Mouse (Mus musculus): ENCODE measurements around the gene Larp1b. TPM values are rescaled to one million over a fixed set of nuclear protein-coding genes. Genes with fewer than 3 reads are reported as not detected.
A peak's percentile ranks its signal among the peaks of the same experiment; 100 is the strongest.

The Larp1b gene
- polyA plus RNA-seq, 1 experiment from 2014 or later: 3.7 TPM

- Histone ChIP-seq H3K4me2 (ENCODE audit: low read depth) (no peak overlapping the region), H3K27ac (ENCODE audit: low read depth, low read length) (no peak overlapping the region), H3K36me3 (ENCODE audit: control insufficient read depth, insufficient read depth, low read length) (no peaks in the 10 kb centered on the region), H3K4me3 (ENCODE audit: low read depth, low read length) (no peak overlapping the region), H3K27me3 (ENCODE audit: control insufficient read depth, insufficient read depth, low read length) (no peaks in the 10 kb centered on the region), H3K9me3 (ENCODE audit: control insufficient read depth, low read length) (no peaks in the 10 kb centered on the region), H3K4me1 (ENCODE audit: control insufficient read depth, insufficient read depth, low read length) (no peaks in the 10 kb centered on the region), H3K9ac (ENCODE audit: low read length) (no peak overlapping the region)
- ATAC-seq (ENCODE audit: insufficient read depth, low FRiP score, low TSS enrichment): no peak
- no peak for DNase-seq (ENCODE audit: low spot score)
- 94% methylated on average over 3 of the region's 3 CpGs for WGBS
Measured at GRCm38 (mm10) chr3:41061831-41062565, 112.4 kb downstream of the Larp1b start.

- no peaks in the 10 kb centered on the region for H3K4me1 ChIP-seq (ENCODE audit: control insufficient read depth, insufficient read depth, low read length)
- H3K27ac ChIP-seq (ENCODE audit: low read depth, low read length): no peak overlapping the region
- H3K4me2 ChIP-seq (ENCODE audit: low read depth): no peak overlapping the region
- H3K4me3 ChIP-seq (ENCODE audit: low read depth, low read length): no peak overlapping the region
- no peak overlapping the region for H3K9ac ChIP-seq (ENCODE audit: low read length)
- H3K27me3 ChIP-seq (ENCODE audit: control insufficient read depth, insufficient read depth, low read length): no peaks in the 10 kb centered on the region
- ATAC-seq (ENCODE audit: insufficient read depth, low FRiP score, low TSS enrichment) (no peak), DNase-seq (ENCODE audit: low spot score) (no peak)
- H3K9me3 ChIP-seq (ENCODE audit: control insufficient read depth, low read length): no peaks in the 10 kb centered on the region
- no peaks in the 10 kb centered on the region; the same call in 1 of the 2 replicates for H3K36me3 ChIP-seq (ENCODE audit: control insufficient read depth, insufficient read depth, low read length)
- WGBS: 85% methylated on average over 2 of the region's 2 CpGs
Measured at GRCm38 (mm10) chr3:41062758-41063157, 113.1 kb downstream of the Larp1b start.

GRCm38 (mm10) chr3:41065320-41065719, 115.7 kb downstream of the Larp1b start:
- H3K27me3 ChIP-seq (ENCODE audit: control insufficient read depth, insufficient read depth, low read length): no peaks in the 10 kb centered on the region
- no peak overlapping the region for H3K4me2 ChIP-seq (ENCODE audit: low read depth)
- no peaks in the 10 kb centered on the region; the same call in 1 of the 2 replicates for H3K36me3 ChIP-seq (ENCODE audit: control insufficient read depth, insufficient read depth, low read length)
- no peak overlapping the region for H3K27ac ChIP-seq (ENCODE audit: low read depth, low read length)
- ATAC-seq (ENCODE audit: insufficient read depth, low FRiP score, low TSS enrichment) (no peak), DNase-seq (ENCODE audit: low spot score) (no peak)
- no peaks in the 10 kb centered on the region for H3K9me3 ChIP-seq (ENCODE audit: control insufficient read depth, low read length)
- H3K4me1 ChIP-seq (ENCODE audit: control insufficient read depth, insufficient read depth, low read length): no peaks in the 10 kb centered on the region
- 89% methylated on average over 2 of the region's 2 CpGs for WGBS
- no peak overlapping the region for H3K9ac ChIP-seq (ENCODE audit: low read length)
- H3K4me3 ChIP-seq (ENCODE audit: low read depth, low read length): no peak overlapping the region

- no peak overlapping the region for H3K27ac ChIP-seq (ENCODE audit: low read depth, low read length)
- WGBS: 78% methylated on average over 2 of the region's 2 CpGs
- no peak overlapping the region for H3K4me2 ChIP-seq (ENCODE audit: low read depth)
- no peaks in the 10 kb centered on the region for H3K4me1 ChIP-seq (ENCODE audit: control insufficient read depth, insufficient read depth, low read length)
- ATAC-seq (ENCODE audit: insufficient read depth, low FRiP score, low TSS enrichment) (no peak), DNase-seq (ENCODE audit: low spot score) (no peak)
- no peaks in the 10 kb centered on the region for H3K27me3 ChIP-seq (ENCODE audit: control insufficient read depth, insufficient read depth, low read length)
- H3K9ac ChIP-seq (ENCODE audit: low read length): no peak overlapping the region
- H3K36me3 ChIP-seq (ENCODE audit: control insufficient read depth, insufficient read depth, low read length): no peaks in the 10 kb centered on the region; the same call in 1 of the 2 replicates
- no peak overlapping the region for H3K4me3 ChIP-seq (ENCODE audit: low read depth, low read length)
- H3K9me3 ChIP-seq (ENCODE audit: control insufficient read depth, low read length): no peaks in the 10 kb centered on the region
Measured at GRCm38 (mm10) chr3:41070519-41070918, 120.9 kb downstream of the Larp1b start.

- no peaks in the 10 kb centered on the region for H3K36me3 ChIP-seq (ENCODE audit: control insufficient read depth, insufficient read depth, low read length)
- H3K4me3 ChIP-seq (ENCODE audit: low read depth, low read length): no peak overlapping the region
- no peaks in the 10 kb centered on the region for H3K27me3 ChIP-seq (ENCODE audit: control insufficient read depth, insufficient read depth, low read length)
- 89% methylated on average over 8 of the region's 8 CpGs for WGBS
- ATAC-seq (ENCODE audit: insufficient read depth, low FRiP score, low TSS enrichment) (no peak), DNase-seq (ENCODE audit: low spot score) (no peak)
- no peak overlapping the region for H3K4me2 ChIP-seq (ENCODE audit: low read depth)
- H3K9ac ChIP-seq (ENCODE audit: low read length): no peak overlapping the region
- H3K9me3 ChIP-seq (ENCODE audit: control insufficient read depth, low read length): no peaks in the 10 kb centered on the region
- no peaks in the 10 kb centered on the region; the same call in 1 of the 2 replicates for H3K4me1 ChIP-seq (ENCODE audit: control insufficient read depth, insufficient read depth, low read length)
- no peak overlapping the region for H3K27ac ChIP-seq (ENCODE audit: low read depth, low read length)
Measured at GRCm38 (mm10) chr3:41075376-41075775, 125.7 kb downstream of the Larp1b start.

GRCm38 (mm10) chr3:41078673-41079072, 129.0 kb downstream of the Larp1b start:
- H3K9ac ChIP-seq (ENCODE audit: low read length): no peak overlapping the region
- DNase-seq (ENCODE audit: low spot score) (no peak), ATAC-seq (ENCODE audit: insufficient read depth, low FRiP score, low TSS enrichment) (no peak)
- H3K27me3 ChIP-seq (ENCODE audit: control insufficient read depth, insufficient read depth, low read length): no peaks in the 10 kb centered on the region
- no peaks in the 10 kb centered on the region for H3K36me3 ChIP-seq (ENCODE audit: control insufficient read depth, insufficient read depth, low read length)
- H3K27ac ChIP-seq (ENCODE audit: low read depth, low read length): no peak overlapping the region
- H3K9me3 ChIP-seq (ENCODE audit: control insufficient read depth, low read length): no peaks in the 10 kb centered on the region
- H3K4me2 ChIP-seq (ENCODE audit: low read depth): no peak overlapping the region
- H3K4me3 ChIP-seq (ENCODE audit: low read depth, low read length): no peak overlapping the region
- peaks cover 11% of the 10 kb centered on the region for H3K4me1 ChIP-seq (ENCODE audit: control insufficient read depth, insufficient read depth, low read length)
- 93% methylated on average over 2 of the region's 2 CpGs for WGBS

- H3K4me2 ChIP-seq (ENCODE audit: low read depth): peak overlapping the region; percentile 79
- H3K9ac ChIP-seq (ENCODE audit: low read length): no peak overlapping the region
Measured at GRCm38 (mm10) chr3:41080724-41081123, 131.1 kb downstream of the Larp1b start.

GRCm38 (mm10) chr3:41081474-41082301, 132.1 kb downstream of the Larp1b start:
- Histone ChIP-seq H3K9me3 (ENCODE audit: control insufficient read depth, low read length) (no peaks in the 10 kb centered on the region), H3K27ac (ENCODE audit: low read depth, low read length) (no peak overlapping the region), H3K4me3 (ENCODE audit: low read depth, low read length) (peak overlapping the region; percentile 92), H3K4me1 (ENCODE audit: control insufficient read depth, insufficient read depth, low read length) (peaks cover 11% of the 10 kb centered on the region), H3K9ac (ENCODE audit: low read length) (peak overlapping the region; percentile 78), H3K36me3 (ENCODE audit: control insufficient read depth, insufficient read depth, low read length) (no peaks in the 10 kb centered on the region), H3K4me2 (ENCODE audit: low read depth) (peak overlapping the region; percentile 79), H3K27me3 (ENCODE audit: control insufficient read depth, insufficient read depth, low read length) (no peaks in the 10 kb centered on the region)
- ATAC-seq (ENCODE audit: insufficient read depth, low FRiP score, low TSS enrichment) (no peak), DNase-seq (ENCODE audit: low spot score) (peak; percentile 37)
- 2% methylated on average over 23 of the region's 23 CpGs for WGBS

More at GRCm38 (mm10) chr3:41080724-41081123, 131.1 kb downstream of the Larp1b start:
- H3K27ac ChIP-seq (ENCODE audit: low read depth, low read length): no peak overlapping the region
- no peaks in the 10 kb centered on the region for H3K9me3 ChIP-seq (ENCODE audit: control insufficient read depth, low read length)
- no peak for ATAC-seq (ENCODE audit: insufficient read depth, low FRiP score, low TSS enrichment)
- no peaks in the 10 kb centered on the region for H3K36me3 ChIP-seq (ENCODE audit: control insufficient read depth, insufficient read depth, low read length)
- H3K27me3 ChIP-seq (ENCODE audit: control insufficient read depth, insufficient read depth, low read length): no peaks in the 10 kb centered on the region
- H3K4me3 ChIP-seq (ENCODE audit: low read depth, low read length): no peak overlapping the region
- peaks cover 11% of the 10 kb centered on the region for H3K4me1 ChIP-seq (ENCODE audit: control insufficient read depth, insufficient read depth, low read length)
- WGBS: 41% methylated on average over 3 of the region's 3 CpGs
- no peak for DNase-seq (ENCODE audit: low spot score)

Data from neural tube, embryonic 11.5 days (tissue).